Mouse (Mus musculus) heart, embryonic 14.5 days (tissue): Measurements from ENCODE around the gene Krt77. TPM values are rescaled to one million over a fixed set of nuclear protein-coding genes. Genes with fewer than 3 reads are reported as not detected.

Experiments used
- ATAC-seq: fragments of 200-750 bp; cut with Nextera tagmentation; 2 replicates; pipeline ENCODE4 v1.8.0; 2017; ENCODE audit warnings: low read depth, moderate TSS enrichment; ENCODE audit not compliant: insufficient number of reproducible peaks, insufficient read depth, low FRiP score
- H3K27ac ChIP-seq, 2 experiments: fragments of 200-500 bp in 1 of 2; fragments of 300-500 bp in 1 of 2; sonication (generic) in 1 of 2; replicated peaks in 1 of 2; 2 replicates each; pipeline ENCODE4 v1.5.1; 2012 to 2014; ENCODE audit warnings: low read depth in 2 of 2, low read length in 2 of 2, control low read depth in 1 of 2, mild to moderate bottlenecking in 1 of 2, mixed read lengths in 1 of 2; ENCODE audit not compliant: control insufficient read depth in 1 of 2, insufficient read depth in 1 of 2
- H3K27me3 ChIP-seq: fragments of 300-500 bp; sonication (generic); 2 replicates; pipeline ENCODE4 v1.6.1; 2014; ENCODE audit warnings: mild to moderate bottlenecking, low read length, control low read depth; ENCODE audit not compliant: control insufficient read depth, insufficient read depth
- H3K36me3 ChIP-seq: fragments of 300-500 bp; sonication (generic); 2 replicates; pipeline ENCODE4 v1.6.1; 2014; ENCODE audit warnings: mild to moderate bottlenecking, control low read depth, low read length, mixed read lengths; ENCODE audit not compliant: control insufficient read depth, insufficient read depth
- H3K4me1 ChIP-seq, 2 experiments: fragments of 200-500 bp in 1 of 2; fragments of 300-500 bp in 1 of 2; sonication (generic) in 1 of 2; 2 replicates each; pipeline ENCODE4 v1.6.1; 2012 to 2014; ENCODE audit warnings: low read length in 2 of 2, control low read depth in 1 of 2, mixed read lengths in 1 of 2; ENCODE audit not compliant: control insufficient read depth in 2 of 2, insufficient read depth in 2 of 2
- H3K4me2 ChIP-seq: fragments of 300-500 bp; sonication (generic); 2 replicates; pipeline ENCODE4 v1.6.1; 2014; ENCODE audit warnings: mild to moderate bottlenecking, low read length
- H3K4me3 ChIP-seq, 2 experiments: fragments of 200-500 bp in 1 of 2; fragments of 300-500 bp in 1 of 2; sonication (generic) in 1 of 2; 2 replicates each; pipeline ENCODE4 v1.5.1; 2012 to 2014; ENCODE audit warnings: low read length in 2 of 2, mild to moderate bottlenecking in 2 of 2, control low read depth in 1 of 2, low read depth in 1 of 2, moderate library complexity in 1 of 2; ENCODE audit not compliant: control insufficient read depth in 1 of 2, insufficient read depth in 1 of 2
- H3K9ac ChIP-seq: fragments of 300-500 bp; sonication (generic); 2 replicates; pipeline ENCODE4 v1.6.1; 2014; ENCODE audit warnings: mild to moderate bottlenecking, low read length
- H3K9me3 ChIP-seq: fragments of 300-500 bp; sonication (generic); 2 replicates; pipeline ENCODE4 v1.6.1; 2016; ENCODE audit warnings: low read length, control low read depth; ENCODE audit not compliant: control insufficient read depth
- WGBS: fragments of 180-500 bp; shearing (Covaris S2); extraction: QIAGEN DNeasy Blood & Tissue Kit; methylation state at CpG from one replicate; pipeline ENCODE4 v1.1.7; 2014; 5-methylcytosine and 5-hydroxymethylcytosine counted together
- polyA plus RNA-seq: library from polyadenylated mRNA; unstranded; fragments of >200 nt; fragmentation: Nextera tagmentation; extraction: Ambion mirVana; gene quantifications from 2 replicates; pipeline ENCODE4 v1.2.1, GENCODE M21; 2014

Gene Krt77
- not detected in 2 replicates for polyA plus RNA-seq

DNA sequence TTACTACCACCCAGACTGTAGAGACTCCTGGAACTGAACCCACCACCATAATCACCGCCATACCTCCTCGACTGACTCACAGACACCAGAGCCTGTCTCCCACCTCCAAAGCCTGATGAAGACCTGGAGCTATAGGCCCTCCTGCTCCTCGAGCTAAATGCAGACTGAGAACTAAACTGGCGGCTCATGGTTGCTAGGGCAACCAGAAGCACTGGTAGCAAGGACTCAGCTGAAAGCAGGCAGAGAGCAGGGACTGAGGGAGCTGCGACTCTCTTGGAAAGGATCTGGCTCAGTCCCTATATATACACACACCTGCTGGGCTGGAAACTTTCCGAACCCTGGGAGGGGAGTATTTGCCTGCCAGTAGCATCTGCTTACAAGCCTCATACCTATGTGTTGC lies at the start of gene Krt77:
Gene Krt77, minus strand, starts transcription at position 275 of the 400 bp plus-strand sequence.
- no peak within 1 kb of the TSS for H3K4me3 ChIP-seq
- 32% methylated on average over 6 of the region's 6 CpGs for WGBS
- H3K36me3 ChIP-seq, result no peaks in the 10 kb centered on the region
- no peak within 1 kb of the TSS for H3K9ac ChIP-seq
- no peak within 1 kb of the TSS for H3K27ac ChIP-seq
- H3K9me3 ChIP-seq, result no peaks in the 10 kb centered on the region
- no peak for ATAC-seq
- no peaks in the 10 kb centered on the region for H3K4me1 ChIP-seq
- no peak within 1 kb of the TSS for H3K4me2 ChIP-seq
- H3K27me3 ChIP-seq, result peaks cover 19% of the 10 kb centered on the region

DNA sequence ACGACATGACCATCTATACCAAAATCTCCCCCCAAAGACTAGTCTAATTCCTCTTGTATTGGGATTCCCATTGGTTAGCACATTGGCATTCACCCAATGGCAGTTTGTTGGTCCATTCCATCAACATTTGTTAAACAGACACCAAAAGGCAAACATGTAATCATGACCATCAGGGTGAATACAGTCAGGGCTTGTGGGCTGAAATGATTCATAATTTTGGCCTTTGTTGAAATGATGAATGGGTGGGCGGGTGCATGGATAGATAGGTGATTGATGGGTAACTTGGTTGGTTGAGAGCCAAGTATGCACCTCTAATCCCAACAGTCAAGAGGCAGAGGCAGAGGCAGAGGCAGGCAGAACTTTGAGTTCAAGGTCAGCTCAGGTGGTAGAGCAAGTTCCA lies 46.6 kb upstream of the Krt77 start:
- Histone ChIP-seq H3K27ac (no peak overlapping the region), H3K9ac (no peak overlapping the region), H3K36me3 (no peaks in the 10 kb centered on the region), H3K4me1 (no peaks in the 10 kb centered on the region), H3K27me3 (no peaks in the 10 kb centered on the region), H3K4me2 (no peak overlapping the region), H3K4me3 (no peak overlapping the region), H3K9me3 (no peaks in the 10 kb centered on the region)
- 59% methylated on average over 2 of the region's 2 CpGs for WGBS
- no peak for ATAC-seq

DNA sequence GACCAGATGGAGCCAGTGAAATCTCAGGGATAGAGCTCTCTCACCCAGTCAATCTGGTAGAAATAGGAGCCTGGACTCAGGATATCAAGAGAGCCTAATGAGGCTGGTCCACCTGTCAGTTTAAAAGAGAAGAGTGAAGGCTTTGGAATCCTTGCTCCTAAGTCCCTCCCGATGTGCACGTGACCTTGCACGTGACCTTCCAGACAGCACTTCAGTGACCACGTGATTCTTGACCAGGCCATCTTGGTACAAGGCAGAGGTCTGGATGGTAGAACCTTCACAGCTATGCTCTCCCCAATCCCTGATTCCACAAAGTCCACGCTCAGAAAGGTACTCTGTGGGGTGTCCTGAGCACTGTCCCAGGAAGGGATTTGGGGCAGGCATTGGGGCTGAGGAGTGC lies 35.3 kb upstream of the Krt77 start:
- no peaks in the 10 kb centered on the region for H3K9me3 ChIP-seq
- no peak for ATAC-seq
- no peaks in the 10 kb centered on the region for H3K4me1 ChIP-seq
- H3K27ac ChIP-seq, result no peak overlapping the region
- no peaks in the 10 kb centered on the region for H3K27me3 ChIP-seq
- H3K9ac ChIP-seq, result no peak overlapping the region
- H3K4me2 ChIP-seq, result no peak overlapping the region
- no peak overlapping the region for H3K4me3 ChIP-seq
- 65% methylated on average over 5 of the region's 5 CpGs for whole genome bisulfite sequencing
- H3K36me3 ChIP-seq, result no peaks in the 10 kb centered on the region

DNA sequence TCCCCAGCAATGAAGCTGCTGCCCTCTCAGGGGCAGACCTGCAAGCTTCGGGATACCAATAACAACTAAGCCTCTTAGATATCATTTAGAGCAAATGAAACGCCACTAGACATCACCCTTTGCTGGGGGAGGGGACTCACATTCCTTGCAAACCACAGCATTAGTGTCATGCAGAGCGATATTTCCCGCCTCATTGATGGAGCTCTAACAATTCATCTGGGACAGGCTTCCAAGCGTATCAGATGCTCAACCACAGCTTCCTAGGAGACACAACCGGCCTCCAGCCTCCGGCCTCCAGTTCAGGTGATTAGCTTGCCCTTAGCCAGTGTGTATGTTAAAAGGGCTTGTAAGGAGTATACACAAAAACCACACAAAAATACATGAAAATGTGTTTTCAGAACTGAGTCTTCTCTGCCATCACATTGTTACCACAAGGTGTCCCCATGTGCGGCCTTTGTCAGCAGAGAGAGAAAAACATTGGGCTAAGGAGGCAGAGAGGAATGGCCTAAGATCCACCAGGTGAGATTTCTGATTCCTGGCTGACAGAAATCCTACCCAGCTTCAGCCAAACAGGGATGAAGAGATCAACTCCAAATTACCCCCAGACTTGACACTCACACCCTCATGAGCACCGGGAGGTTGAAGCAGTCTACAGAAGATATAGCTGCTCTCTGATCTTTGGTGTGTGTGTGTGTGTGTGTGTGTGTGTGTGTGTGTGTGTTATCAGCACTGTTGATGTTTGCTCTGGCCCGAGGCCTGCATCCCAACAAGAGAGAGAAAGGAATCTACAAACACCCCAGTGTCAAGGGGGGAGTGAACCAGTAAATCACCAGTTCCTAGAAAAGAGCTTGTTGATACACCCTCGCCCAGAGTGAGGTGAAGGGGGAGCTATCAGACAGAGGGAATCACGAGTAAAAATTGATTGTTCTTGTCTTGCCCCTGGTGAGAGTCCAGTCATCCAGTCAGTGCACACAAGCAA lies 33.0 kb upstream of the Krt77 start:
- H3K9me3 ChIP-seq, result no peaks in the 10 kb centered on the region
- no peak overlapping the region for H3K27ac ChIP-seq
- H3K4me3 ChIP-seq, result no peak overlapping the region
- H3K9ac ChIP-seq, result no peak overlapping the region
- H3K4me1 ChIP-seq, result no peaks in the 10 kb centered on the region
- no peak overlapping the region for H3K4me2 ChIP-seq
- H3K27me3 ChIP-seq, result no peaks in the 10 kb centered on the region
- WGBS, result 45% methylated on average over 12 of the region's 12 CpGs
- ATAC-seq, result no peak
- no peaks in the 10 kb centered on the region for H3K36me3 ChIP-seq

DNA sequence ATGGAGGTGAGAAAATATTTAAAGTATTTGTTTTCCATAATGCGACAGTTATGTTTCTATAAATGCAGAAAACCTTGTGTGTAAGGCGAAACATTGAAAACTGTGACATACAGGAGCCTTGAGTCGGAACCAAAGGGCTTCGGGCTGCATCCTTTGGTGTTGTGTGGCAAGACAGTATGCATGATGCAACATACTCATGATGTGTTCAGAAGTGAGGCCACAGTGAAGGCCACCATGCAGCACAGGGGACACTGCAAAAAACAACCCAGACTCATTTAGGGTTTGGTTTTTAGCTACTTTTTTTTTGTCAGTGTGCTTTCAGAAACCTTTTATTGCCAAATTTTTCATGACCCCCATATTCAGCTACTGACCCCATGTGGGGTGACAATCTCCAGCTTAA lies 25.7 kb upstream of the Krt77 start:
- Histone ChIP-seq H3K36me3 (no peaks in the 10 kb centered on the region), H3K27me3 (no peaks in the 10 kb centered on the region), H3K27ac (no peak overlapping the region), H3K4me3 (no peak overlapping the region), H3K4me2 (no peak overlapping the region), H3K4me1 (peaks cover 0 to 1% of the 10 kb centered on the region in 2 experiments; a peak in 1 of 4 replicates), H3K9me3 (no peaks in the 10 kb centered on the region), H3K9ac (no peak overlapping the region)
- ATAC-seq, result no peak
- WGBS, result 89% methylated on average over 4 of the region's 4 CpGs

DNA sequence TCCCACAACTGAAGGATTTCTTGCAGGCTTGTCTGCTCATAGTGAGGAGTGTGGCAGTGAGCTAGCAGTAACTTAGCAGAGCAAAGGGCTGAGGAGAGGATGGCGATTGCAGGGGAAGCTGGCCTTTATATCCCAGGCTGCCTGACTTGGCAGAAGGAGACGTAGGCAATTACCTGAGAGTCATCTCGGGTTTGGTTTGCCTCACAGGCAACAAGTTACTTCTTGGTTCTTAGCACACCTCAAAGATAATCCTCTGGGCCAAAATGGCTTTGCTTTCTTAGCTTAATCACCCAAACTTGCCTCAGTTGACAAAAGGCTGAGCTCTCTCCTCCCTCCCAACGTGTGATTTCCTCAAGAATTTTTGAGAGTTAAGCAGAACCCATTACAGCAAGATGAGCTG lies 23.3 kb upstream of the Krt77 start, which contains the start of gene Krt76:
Gene Krt76, minus strand, starts transcription at position 101 of the 400 bp plus-strand sequence.
- Histone ChIP-seq H3K27ac (no peak within 1 kb of the TSS), H3K36me3 (no peaks in the 10 kb centered on the region), H3K27me3 (no peaks in the 10 kb centered on the region), H3K9me3 (no peaks in the 10 kb centered on the region), H3K4me1 (peaks cover 2 to 7% of the 10 kb centered on the region in 2 experiments; a peak in 1 of 4 replicates), H3K4me3 (no peak within 1 kb of the TSS), H3K9ac (no peak within 1 kb of the TSS), H3K4me2 (no peak within 1 kb of the TSS)
- 45% methylated on average over 4 of the region's 4 CpGs for WGBS
- ATAC-seq, result no peak

DNA sequence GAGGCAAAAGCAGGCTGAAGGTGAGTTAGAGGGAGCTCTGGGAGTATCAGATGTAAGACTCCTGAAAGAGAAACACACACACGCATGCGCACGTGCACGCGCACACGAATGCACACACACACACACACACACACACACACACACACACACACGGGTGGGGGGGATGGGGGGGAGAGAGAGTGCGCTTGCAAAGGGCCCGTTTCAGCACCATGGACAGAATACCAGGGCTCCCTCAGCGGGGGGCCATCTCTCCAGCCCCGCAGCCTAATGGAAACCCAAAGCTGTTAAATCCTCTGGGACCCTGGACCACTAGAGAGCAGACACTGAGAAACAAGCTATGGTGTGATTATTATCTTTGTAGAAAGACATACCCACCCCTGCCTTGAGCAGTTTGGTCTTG lies 10.3 kb upstream of the Krt77 start:
- no peak overlapping the region for H3K9ac ChIP-seq
- H3K27me3 ChIP-seq, result peaks cover 9% of the 10 kb centered on the region
- no peaks in the 10 kb centered on the region for H3K4me1 ChIP-seq
- H3K4me2 ChIP-seq, result no peak overlapping the region
- 24% methylated on average over 11 of the region's 11 CpGs for WGBS
- H3K9me3 ChIP-seq, result no peaks in the 10 kb centered on the region
- no peak overlapping the region for H3K4me3 ChIP-seq
- no peaks in the 10 kb centered on the region for H3K36me3 ChIP-seq
- no peak for ATAC-seq
- H3K27ac ChIP-seq, result no peak overlapping the region
